Mouse (Mus musculus) T-helper 2 cell (primary cell): ENCODE measurements at regions not wholly inside any gene's neighbourhood (a gene's known extent, or its start where the extent isn't known, plus 50 kb on each side); places are given as distances from the start of the nearest gene placed in this dataset.

ENCODE experiments used
- in situ Hi-C: fragments of 300-600 bp; cut with MboI, MseI; formaldehyde crosslinking; loops from one replicate; pipeline ENCODE4 v1.15.1; 2025; ENCODE audit warnings: high pct_unique_total_duplicates

GRCm38 (mm10) chr9:93969691-93970284 lies 568.1 kb downstream of the 1190002N15Rik start:
- in situ Hi-C loops, result no loop called here

- in situ Hi-C loops, result no loop called here
Observed at GRCm38 (mm10) chr9:93969118-93969517, 568.8 kb downstream of the 1190002N15Rik start.

- in situ Hi-C loops, result no loop called here
Observed at GRCm38 (mm10) chr9:93955235-93956040, 582.4 kb downstream of the 1190002N15Rik start.

- in situ Hi-C loops, result no loop called here
Observed at GRCm38 (mm10) chr9:93948671-93949070, 589.2 kb downstream of the 1190002N15Rik start.

GRCm38 (mm10) chr9:93947053-93947452 lies 590.8 kb downstream of the 1190002N15Rik start:
- in situ Hi-C loops, result no loop called here

- in situ Hi-C loops, result no loop called here
Observed at GRCm38 (mm10) chr9:93940193-93940592, 597.7 kb downstream of the 1190002N15Rik start.

- in situ Hi-C loops, result no loop called here
Observed at GRCm38 (mm10) chr9:93930684-93931083, 607.2 kb downstream of the 1190002N15Rik start.

GRCm38 (mm10) chr9:93889256-93889655 lies 648.6 kb downstream of the 1190002N15Rik start:
- in situ Hi-C loops, result no loop called here

GRCm38 (mm10) chr9:93880112-93880511 lies 657.8 kb downstream of the 1190002N15Rik start:
- in situ Hi-C loops, result no loop called here

- in situ Hi-C loops, result no loop called here
Observed at GRCm38 (mm10) chr9:93879572-93879971, 658.3 kb downstream of the 1190002N15Rik start.

GRCm38 (mm10) chr9:93870778-93871177 lies 667.1 kb downstream of the 1190002N15Rik start:
- in situ Hi-C loops, result no loop called here

GRCm38 (mm10) chr9:93857937-93858336 lies 679.9 kb downstream of the 1190002N15Rik start:
- in situ Hi-C loops, result no loop called here

GRCm38 (mm10) chr9:93846411-93846810 lies 691.5 kb downstream of the 1190002N15Rik start:
- in situ Hi-C loops, result no loop called here

GRCm38 (mm10) chr9:93843869-93844268 lies 694.0 kb downstream of the 1190002N15Rik start:
- in situ Hi-C loops, result no loop called here
